Mouse (Mus musculus): ENCODE results near the gene Pik3r2. TPM values are rescaled to one million over a fixed set of nuclear protein-coding genes. Genes with fewer than 3 reads are reported as not detected.
A peak's percentile ranks its signal among the peaks of the same experiment; 100 is the strongest.

Pik3r2 gene
- total and polyA plus RNA-seq, 3 experiments = 23.7 to 37.8 TPM; not detected in 1

DNA sequence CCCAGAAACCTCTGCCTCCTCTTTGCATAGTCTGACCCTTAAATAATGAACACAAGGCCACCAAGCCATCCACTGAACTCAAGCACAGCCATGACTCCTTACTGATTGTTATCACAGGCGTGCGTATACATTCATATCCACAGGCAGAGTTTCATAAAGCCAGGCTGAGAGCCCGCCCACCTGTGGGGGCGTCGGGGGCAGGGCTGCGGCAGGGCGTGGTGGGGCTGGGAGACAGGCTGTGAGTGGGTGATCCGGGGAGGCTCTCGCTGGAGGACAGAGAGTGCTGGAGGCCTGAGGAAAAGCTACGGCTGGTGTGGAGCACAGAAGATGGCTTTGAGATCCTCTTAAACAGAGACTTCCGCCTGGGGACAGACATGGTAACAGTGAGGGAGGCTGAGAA lies 3.6 kb upstream of the Pik3r2 start:
- peaks cover 15% of the 10 kb centered on the region for H3K79me2 ChIP-seq (ENCODE audit: control insufficient read depth, insufficient read depth, low read length, poor library complexity)
- H3K4me1 ChIP-seq (ENCODE audit: control insufficient read depth in 1 of 2, insufficient read depth in 2 of 2, low read length in 2 of 2) = peaks cover 0 to 14% of the 10 kb centered on the region in 2 experiments; a peak in 2 of 4 replicates
- H3K9me3 ChIP-seq (replicated peaks; ENCODE audit: insufficient read depth, low read length) = no peaks in the 10 kb centered on the region
- H3K4me3 ChIP-seq (ENCODE audit: control insufficient read depth in 1 of 2, insufficient read depth in 1 of 2, low read depth in 2 of 2, low read length in 2 of 2) = no peak overlapping the region
- peaks cover 0 to 5% of the 10 kb centered on the region in 2 experiments; a peak in 1 of 4 replicates for H3K36me3 ChIP-seq (ENCODE audit: control insufficient read depth in 1 of 2, insufficient read depth in 2 of 2, low read length in 2 of 2)
- no peak for TF ChIP-seq TBP (IDR thresholded peaks at IDR 0.05; ENCODE audit: low read depth, low read length)
- 0 out of 2 replicates have a peak, but pooled peaks have one; percentile 4 for TF ChIP-seq GATA1 (IDR thresholded peaks at IDR 0.05; ENCODE audit: low read depth, low read length)
- no peak for DNase-seq (ENCODE audit: low read depth, low spot score)
- H3K27me3 ChIP-seq (ENCODE audit: control insufficient read depth in 1 of 2, insufficient read depth in 2 of 2, low read length in 2 of 2) = no peaks in the 10 kb centered on the region
- H3K27ac ChIP-seq (ENCODE audit: control insufficient read depth, low read depth, low read length) = no peak overlapping the region; the same call in 1 of the 2 replicates
- H3K9ac ChIP-seq (ENCODE audit: control insufficient read depth, low read depth, low read length, poor library complexity, severe bottlenecking) = no peak overlapping the region; the same call in 1 of the 2 replicates

DNA sequence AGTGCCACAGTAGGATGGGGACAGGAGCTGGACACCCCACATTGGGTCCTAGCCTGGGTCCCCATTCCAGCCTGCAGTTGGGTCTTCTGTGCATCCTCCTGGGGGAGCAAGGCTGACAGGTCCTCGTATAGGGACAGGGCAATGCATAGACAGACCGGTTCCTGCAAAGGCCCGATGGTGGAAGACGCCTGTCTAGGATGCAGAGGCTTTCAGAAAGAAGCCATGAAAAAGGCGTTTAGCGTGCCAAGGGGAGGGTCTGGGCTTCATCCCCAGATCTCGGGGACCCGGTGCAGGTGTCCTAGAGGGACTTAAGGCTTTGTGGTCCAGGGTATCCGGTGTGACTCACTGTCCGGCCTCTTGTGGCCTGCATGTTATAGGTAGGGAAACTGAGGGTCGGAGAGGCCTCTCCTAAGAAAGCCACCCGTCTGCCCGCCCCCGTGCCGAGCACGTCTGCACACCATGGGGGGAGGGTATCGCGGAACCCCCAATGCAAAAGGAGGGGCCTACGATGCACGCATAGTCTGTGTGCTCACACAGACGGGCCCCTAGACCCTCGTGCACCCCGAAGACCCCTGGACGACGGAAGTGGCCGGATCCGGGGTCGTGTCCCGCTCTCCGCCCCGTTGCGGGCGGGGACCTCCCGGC lies 540 bp downstream of the Pik3r2 start:
- TF ChIP-seq MAX (IDR thresholded peaks at IDR 0.05; ENCODE audit: low read length) (peak; percentile 2; the same call in 1 of the 2 replicates), MEF2A (IDR thresholded peaks at IDR 0.05; ENCODE audit: extremely low read depth, insufficient replicate concordance, low read depth, low read length, poor library complexity, severe bottlenecking) (no peak), MAZ (IDR thresholded peaks at IDR 0.05; ENCODE audit: low read depth, low read length) (0 out of 2 replicates have a peak, but pooled peaks have one; percentile 77)
- Histone ChIP-seq H3K79me2 (ENCODE audit: control insufficient read depth, insufficient read depth, low read length, poor library complexity) (peaks cover 15% of the 10 kb centered on the region), H3K4me3 (ENCODE audit: control insufficient read depth in 1 of 2, insufficient read depth in 1 of 2, low read depth in 2 of 2, low read length in 2 of 2) (peak overlapping the region; percentile 67 to 77), H3K27ac (ENCODE audit: control insufficient read depth, low read depth, low read length) (no peak overlapping the region), H3K36me3 (ENCODE audit: control insufficient read depth in 1 of 2, insufficient read depth in 2 of 2, low read length in 2 of 2) (peaks cover 0 to 5% of the 10 kb centered on the region in 2 experiments; a peak in 2 of 4 replicates), H3K27me3 (ENCODE audit: control insufficient read depth in 1 of 2, insufficient read depth in 2 of 2, low read length in 2 of 2) (no peaks in the 10 kb centered on the region), H3K9me3 (replicated peaks; ENCODE audit: insufficient read depth, low read length) (no peaks in the 10 kb centered on the region), H3K4me1 (ENCODE audit: control insufficient read depth in 1 of 2, insufficient read depth in 2 of 2, low read length in 2 of 2) (peaks cover 0 to 19% of the 10 kb centered on the region in 2 experiments; a peak in 2 of 4 replicates), H3K9ac (ENCODE audit: control insufficient read depth, low read depth, low read length, poor library complexity, severe bottlenecking) (peak overlapping the region; percentile 79)
- peak; percentile 43 for DNase-seq (ENCODE audit: low read depth, low spot score)

DNA sequence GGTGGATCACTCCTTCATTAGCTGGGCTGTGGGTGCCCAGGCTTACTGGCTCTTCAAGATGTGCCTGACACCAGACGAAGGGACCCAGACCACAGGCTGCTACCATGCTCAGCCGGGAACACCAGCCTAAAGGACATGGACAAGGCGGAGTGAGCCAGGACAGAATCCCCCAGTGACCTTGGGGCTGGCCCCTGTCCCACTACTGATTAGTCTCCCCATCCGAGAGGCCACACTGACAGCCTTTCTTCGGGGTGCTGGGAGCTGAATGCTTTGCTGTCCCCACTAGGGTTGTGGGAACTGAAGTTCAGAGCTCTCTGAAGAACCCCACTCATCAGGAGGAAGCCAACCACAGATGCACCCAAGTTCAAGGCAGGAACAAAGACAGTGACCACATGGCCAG lies 1.3 kb downstream of the Pik3r2 start:
- no peak overlapping the region for H3K27ac ChIP-seq (ENCODE audit: control insufficient read depth, low read depth, low read length)
- peaks cover 15% of the 10 kb centered on the region for H3K79me2 ChIP-seq (ENCODE audit: control insufficient read depth, insufficient read depth, low read length, poor library complexity)
- no peak overlapping the region for H3K4me3 ChIP-seq (ENCODE audit: control insufficient read depth in 1 of 2, insufficient read depth in 1 of 2, low read depth in 2 of 2, low read length in 2 of 2)
- no peak overlapping the region for H3K9ac ChIP-seq (ENCODE audit: control insufficient read depth, low read depth, low read length, poor library complexity, severe bottlenecking)
- DNase-seq (ENCODE audit: low read depth, low spot score) = no peak
- H3K9me3 ChIP-seq (replicated peaks; ENCODE audit: insufficient read depth, low read length) = no peaks in the 10 kb centered on the region
- H3K27me3 ChIP-seq (ENCODE audit: control insufficient read depth in 1 of 2, insufficient read depth in 2 of 2, low read length in 2 of 2) = no peaks in the 10 kb centered on the region
- H3K36me3 ChIP-seq (ENCODE audit: control insufficient read depth in 1 of 2, insufficient read depth in 2 of 2, low read length in 2 of 2) = peaks cover 0 to 3% of the 10 kb centered on the region in 2 experiments; a peak in 2 of 4 replicates
- H3K4me1 ChIP-seq (ENCODE audit: control insufficient read depth in 1 of 2, insufficient read depth in 2 of 2, low read length in 2 of 2) = peaks cover 0 to 16% of the 10 kb centered on the region in 2 experiments; a peak in 2 of 4 replicates
- no peak for TF ChIP-seq TBP (IDR thresholded peaks at IDR 0.05; ENCODE audit: low read depth, low read length)
- no peak for TF ChIP-seq POLR2A (IDR thresholded peaks at IDR 0.05; ENCODE audit: control insufficient read depth in 1 of 2, insufficient read depth in 1 of 2, low read depth in 1 of 2, low read length in 2 of 2, poor library complexity in 1 of 2)
- TF ChIP-seq EP300 (IDR thresholded peaks at IDR 0.05; ENCODE audit: low read depth in 1 of 2, low read length in 2 of 2) = no peak
- no peak for TF ChIP-seq GABPA (IDR thresholded peaks at IDR 0.05; ENCODE audit: low read depth, low read length)
- TF ChIP-seq USF1 (IDR thresholded peaks at IDR 0.05; ENCODE audit: low read depth, low read length) = no peak
- TF ChIP-seq ZNF384 (IDR thresholded peaks at IDR 0.05; ENCODE audit: low read depth, low read length) = no peak
- TF ChIP-seq MAFK (IDR thresholded peaks at IDR 0.05; ENCODE audit: borderline replicate concordance, low read depth, low read length) = no peak
- no peak for TF ChIP-seq HCFC1 (IDR thresholded peaks at IDR 0.05; ENCODE audit: low read depth, low read length)
- TF ChIP-seq JUND (IDR thresholded peaks at IDR 0.05; ENCODE audit: low read depth, low read length) = no peak
- TF ChIP-seq CTCF (IDR thresholded peaks at IDR 0.05 in 2 of 3, conservative IDR thresholded peaks at IDR 0.05 in 1 of 3; ENCODE audit: control insufficient read depth in 1 of 3, insufficient read depth in 1 of 3, low read depth in 2 of 3, low read length in 3 of 3, poor library complexity in 1 of 3, severe bottlenecking in 1 of 3) = no peak
- no peak for TF ChIP-seq MAZ (IDR thresholded peaks at IDR 0.05; ENCODE audit: low read depth, low read length)
- TF ChIP-seq USF2 (IDR thresholded peaks at IDR 0.05; ENCODE audit: borderline replicate concordance in 1 of 2, insufficient read depth in 1 of 2, low read depth in 1 of 2, low read length in 2 of 2) = no peak
- no peak for TF ChIP-seq E2F4 (IDR thresholded peaks at IDR 0.05; ENCODE audit: borderline replicate concordance, low read depth, low read length)
- TF ChIP-seq ZKSCAN1 (IDR thresholded peaks at IDR 0.05; ENCODE audit: low read depth, low read length) = no peak
- no peak for TF ChIP-seq RCOR1 (IDR thresholded peaks at IDR 0.05; ENCODE audit: low read depth, low read length)
- no peak for TF ChIP-seq SMC3 (IDR thresholded peaks at IDR 0.05; ENCODE audit: low read depth, low read length)
- no peak for TF ChIP-seq TAL1 (IDR thresholded peaks at IDR 0.05; ENCODE audit: low read length)
- TF ChIP-seq ZMIZ1 (IDR thresholded peaks at IDR 0.05; ENCODE audit: low read depth, low read length) = no peak
- no peak for TF ChIP-seq TCF12 (IDR thresholded peaks at IDR 0.05; ENCODE audit: low read depth, low read length)
- TF ChIP-seq POLR2AphosphoS2 (IDR thresholded peaks at IDR 0.05; ENCODE audit: low read length) = no peak
